Mouse (Mus musculus) intestine, embryonic 16.5 days (tissue): ENCODE data around the gene Pak2. TPM values are rescaled to one million over a fixed set of nuclear protein-coding genes. Genes with fewer than 3 reads are reported as not detected.
A peak's percentile ranks its signal among the peaks of the same experiment; 100 is the strongest.

Experiments
- ATAC-seq: fragments of 200-750 bp; cut with Nextera tagmentation; 2 replicates; pipeline ENCODE4 v1.8.0; 2017; ENCODE audit warnings: moderate TSS enrichment, moderate library complexity
- H3K27ac ChIP-seq: fragments of 300-500 bp; sonication (generic); 2 replicates; pipeline ENCODE4 v1.5.1; 2014; ENCODE audit warnings: mild to moderate bottlenecking, low read length
- H3K27me3 ChIP-seq: fragments of 300-500 bp; sonication (generic); replicated peaks from 2 replicates; pipeline ENCODE4 v1.6.1; 2014; ENCODE audit warnings: low read length, control low read depth, mixed read lengths; ENCODE audit not compliant: control insufficient read depth, insufficient read depth
- H3K36me3 ChIP-seq: fragments of 300-500 bp; sonication (generic); 2 replicates; pipeline ENCODE4 v1.6.1; 2014; ENCODE audit warnings: low read length, control low read depth; ENCODE audit not compliant: control insufficient read depth, insufficient read depth
- H3K4me1 ChIP-seq: fragments of 300-500 bp; sonication (generic); 2 replicates; pipeline ENCODE4 v1.6.1; 2014; ENCODE audit warnings: low read length, control low read depth, mixed read lengths; ENCODE audit not compliant: control insufficient read depth, insufficient read depth
- H3K4me2 ChIP-seq: fragments of 300-500 bp; sonication (generic); 2 replicates; pipeline ENCODE4 v1.6.1; 2014; ENCODE audit warnings: low read depth, low read length, control low read depth
- H3K4me3 ChIP-seq: fragments of 300-500 bp; sonication (generic); 2 replicates; pipeline ENCODE4 v1.5.1; 2014; ENCODE audit warnings: mild to moderate bottlenecking, low read length
- H3K9ac ChIP-seq: fragments of 300-500 bp; sonication (generic); 2 replicates; pipeline ENCODE4 v1.6.1; 2014; ENCODE audit warnings: low read depth, low read length
- H3K9me3 ChIP-seq: fragments of 300-500 bp; sonication (generic); 2 replicates; pipeline ENCODE4 v1.6.1; 2016; ENCODE audit warnings: low read length, control low read depth; ENCODE audit not compliant: control insufficient read depth
- WGBS: fragments of 180-500 bp; shearing (Covaris S2); extraction: QIAGEN DNeasy Blood & Tissue Kit; methylation state at CpG from one replicate; pipeline ENCODE4 v1.1.7; 2014; 5-methylcytosine and 5-hydroxymethylcytosine counted together
- polyA plus RNA-seq: library from polyadenylated mRNA; unstranded; fragments of >200 nt; fragmentation: Nextera tagmentation; extraction: Ambion mirVana; gene quantifications from 2 replicates; pipeline ENCODE4 v1.2.1, GENCODE M21; 2015

Gene Pak2
- 34.5 and 34.6 TPM in 2 replicates for polyA plus RNA-seq

DNA sequence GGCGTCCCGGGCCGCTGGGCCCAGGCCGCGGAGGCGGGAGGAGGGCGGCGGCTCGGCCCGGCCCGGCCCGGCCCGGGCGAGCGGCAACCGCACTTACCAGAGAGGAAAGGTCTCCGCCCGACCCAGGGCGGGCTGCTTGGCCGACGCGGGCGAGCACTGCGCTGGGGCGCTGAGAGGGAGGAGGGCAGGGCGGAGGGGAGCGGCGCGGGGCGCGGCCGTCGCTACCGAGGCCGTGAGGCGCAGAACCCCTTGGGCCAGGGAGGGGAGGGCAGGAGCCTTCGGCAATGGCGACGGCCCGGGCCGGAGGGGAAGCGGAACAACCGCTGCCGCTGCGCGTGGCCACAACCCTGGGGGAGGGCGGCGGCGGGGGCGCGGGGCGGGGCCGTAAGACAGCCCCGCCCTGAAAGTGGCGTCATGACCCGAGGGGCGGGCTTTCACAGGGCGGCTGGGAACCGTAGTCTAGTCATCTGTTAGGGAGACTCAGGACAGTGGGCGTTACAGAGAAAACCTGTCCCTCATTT, at the start of gene Pak2:
Gene Pak2 (minus strand): TSS at position 352 of the 521 bp plus-strand sequence.
- Histone ChIP-seq H3K27ac (peak within 1 kb of the TSS; percentile 98), H3K9ac (peak within 1 kb of the TSS; percentile 99), H3K4me2 (peak within 1 kb of the TSS; percentile 51), H3K27me3 (no peaks in the 10 kb centered on the region), H3K9me3 (no peaks in the 10 kb centered on the region), H3K36me3 (0 out of 2 replicates have a peak, but pooled peaks cover 3% of the 10 kb centered on the region), H3K4me3 (peak within 1 kb of the TSS; percentile 84), H3K4me1 (peaks cover 9% of the 10 kb centered on the region)
- WGBS, result under 1% methylated on average over 54 of the region's 60 CpGs
- ATAC-seq, result peak; percentile 98

DNA sequence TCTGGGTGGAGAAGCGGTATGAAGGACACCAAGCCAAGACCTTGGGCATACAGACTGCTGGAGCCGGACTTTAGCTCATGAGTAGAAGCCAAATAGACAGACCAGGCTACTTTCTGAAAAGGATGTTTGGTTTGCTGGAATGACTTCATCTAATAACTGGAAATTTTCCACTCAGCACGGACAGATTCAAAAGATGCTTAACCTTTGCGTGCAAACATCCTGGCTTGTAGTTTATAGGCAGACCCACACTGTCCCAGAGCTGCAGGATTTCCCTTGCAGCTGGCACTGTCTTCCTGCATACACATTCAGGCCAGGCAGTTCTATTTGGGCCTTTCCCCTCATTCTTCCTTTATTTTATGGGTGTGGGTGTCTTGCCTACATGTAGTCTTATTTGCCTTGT, 47.9 kb upstream of the Pak2 start:
- Histone ChIP-seq H3K27me3 (no peaks in the 10 kb centered on the region), H3K27ac (no peak overlapping the region), H3K9me3 (no peaks in the 10 kb centered on the region), H3K4me2 (no peak overlapping the region), H3K4me1 (no peaks in the 10 kb centered on the region), H3K4me3 (no peak overlapping the region), H3K36me3 (no peaks in the 10 kb centered on the region), H3K9ac (no peak overlapping the region)
- 73% methylated on average over 4 of the region's 4 CpGs for WGBS
- no peak for ATAC-seq

DNA sequence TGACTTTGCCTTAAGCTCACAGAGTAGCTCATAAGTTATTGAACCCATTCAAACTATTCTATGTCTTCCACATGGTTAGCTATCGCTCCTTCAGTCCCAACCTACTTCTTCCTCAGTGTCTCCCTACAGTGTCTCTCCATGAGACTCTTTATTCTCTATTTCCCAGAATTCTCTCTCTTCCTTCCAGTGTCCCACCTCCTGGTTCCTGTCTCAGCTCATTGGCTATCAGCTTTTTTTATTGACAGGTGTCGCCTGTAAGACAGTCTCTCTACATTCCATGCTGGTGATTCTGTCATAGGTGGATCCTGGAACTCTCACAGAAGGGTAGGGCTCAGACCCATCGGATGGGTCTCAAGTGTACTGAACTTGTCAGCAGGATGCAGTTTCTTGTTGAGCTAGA, 46.2 kb upstream of the Pak2 start:
- H3K36me3 ChIP-seq, result no peaks in the 10 kb centered on the region
- no peak overlapping the region for H3K9ac ChIP-seq
- H3K27ac ChIP-seq, result no peak overlapping the region
- no peaks in the 10 kb centered on the region for H3K27me3 ChIP-seq
- no peak overlapping the region for H3K4me2 ChIP-seq
- no peaks in the 10 kb centered on the region for H3K9me3 ChIP-seq
- ATAC-seq, result no peak
- no peaks in the 10 kb centered on the region for H3K4me1 ChIP-seq
- no peak overlapping the region for H3K4me3 ChIP-seq
- 92% methylated on average over 3 of the region's 3 CpGs for whole genome bisulfite sequencing

DNA sequence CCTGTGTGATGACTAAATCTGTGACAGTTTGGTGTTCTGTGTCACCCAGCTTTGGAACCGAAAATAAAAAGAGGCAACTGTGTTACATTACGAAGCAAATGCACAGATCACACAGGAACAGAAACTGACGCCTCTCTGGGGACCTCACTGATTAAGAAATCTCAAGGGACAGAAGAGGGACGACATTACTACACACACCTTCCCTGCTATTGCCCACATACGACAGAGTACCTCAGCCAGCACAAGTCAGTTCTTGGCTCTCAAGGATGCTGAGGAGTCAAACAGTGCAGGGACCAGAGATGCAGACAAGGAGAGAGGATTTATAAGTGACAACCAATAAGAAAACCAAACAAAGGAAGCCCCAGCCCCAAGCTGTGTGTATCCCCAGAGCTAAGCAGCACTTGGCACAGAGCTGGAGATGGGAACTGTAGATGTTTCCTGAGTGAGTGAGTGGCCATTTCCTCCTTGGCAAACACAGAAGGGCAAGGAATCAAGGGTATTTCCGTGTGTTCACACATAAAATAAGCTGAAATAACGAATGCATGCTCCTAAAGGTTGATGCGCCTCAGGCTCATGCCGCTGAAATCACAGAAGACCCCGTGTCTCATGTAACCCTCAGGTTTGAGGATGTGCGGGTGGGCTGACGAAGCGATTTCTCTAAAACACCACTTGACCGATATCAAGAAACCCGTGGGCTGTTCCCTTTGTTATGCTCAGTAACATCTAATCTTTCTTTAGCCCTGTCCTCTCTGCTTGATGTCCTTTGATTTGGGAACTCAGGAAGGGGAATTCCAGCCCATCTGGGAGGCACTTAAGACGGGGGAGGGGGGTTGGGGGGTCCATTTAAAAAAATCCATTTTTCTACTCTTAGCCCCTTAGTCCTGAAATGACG, 45.5 kb upstream of the Pak2 start:
- no peak for ATAC-seq
- Histone ChIP-seq H3K9me3 (no peaks in the 10 kb centered on the region), H3K27me3 (no peaks in the 10 kb centered on the region), H3K4me3 (no peak overlapping the region), H3K4me1 (no peaks in the 10 kb centered on the region), H3K27ac (no peak overlapping the region), H3K4me2 (no peak overlapping the region), H3K36me3 (no peaks in the 10 kb centered on the region), H3K9ac (no peak overlapping the region)
- WGBS, result 69% methylated on average over 17 of the region's 17 CpGs

DNA sequence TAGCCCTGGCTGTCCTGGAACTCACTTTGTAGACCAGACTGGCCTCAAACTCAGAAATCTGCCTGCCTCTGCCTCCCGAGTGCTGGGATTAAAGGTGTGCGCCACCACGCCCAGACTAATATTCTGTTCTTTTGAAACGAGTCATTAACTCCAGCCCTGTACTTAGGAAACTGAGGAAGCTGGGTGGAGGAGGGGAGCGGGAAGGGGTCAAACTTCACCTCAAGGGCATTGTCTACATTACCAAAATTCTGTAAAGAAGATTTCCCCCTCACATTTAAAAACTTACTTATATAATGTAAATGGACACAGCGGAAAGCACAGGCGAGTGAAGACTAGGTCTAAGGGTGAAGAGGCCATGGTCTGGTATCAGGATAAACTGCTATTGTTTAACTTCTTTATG, 44.9 kb upstream of the Pak2 start:
- no peak for ATAC-seq
- H3K4me3 ChIP-seq, result no peak overlapping the region
- 85% methylated on average over 7 of the region's 7 CpGs for WGBS
- H3K27ac ChIP-seq, result no peak overlapping the region
- no peaks in the 10 kb centered on the region for H3K4me1 ChIP-seq
- H3K36me3 ChIP-seq, result no peaks in the 10 kb centered on the region
- no peak overlapping the region for H3K9ac ChIP-seq
- H3K9me3 ChIP-seq, result no peaks in the 10 kb centered on the region
- no peaks in the 10 kb centered on the region for H3K27me3 ChIP-seq
- H3K4me2 ChIP-seq, result no peak overlapping the region

DNA sequence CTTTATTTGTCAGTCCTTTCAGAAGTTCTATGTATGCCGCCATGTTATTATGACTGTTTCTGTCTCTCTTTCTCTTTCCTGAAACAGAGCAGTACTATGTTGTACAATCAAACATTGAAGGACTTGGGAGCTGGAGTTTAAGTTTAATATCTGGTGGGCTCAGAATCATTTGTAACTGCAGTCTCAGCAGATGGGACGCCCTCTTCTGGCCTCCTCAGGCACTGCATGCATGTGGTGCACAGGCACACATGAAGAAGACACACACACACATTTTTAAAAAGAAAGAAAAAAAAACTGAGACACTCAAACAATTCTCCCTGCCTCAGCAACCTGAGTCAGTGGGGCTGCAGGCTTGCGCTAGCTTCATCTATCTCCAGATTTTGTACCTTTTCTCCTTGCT, 41.3 kb upstream of the Pak2 start:
- Histone ChIP-seq H3K9me3 (no peaks in the 10 kb centered on the region), H3K4me1 (no peaks in the 10 kb centered on the region), H3K27ac (no peak overlapping the region), H3K4me2 (no peak overlapping the region), H3K27me3 (no peaks in the 10 kb centered on the region), H3K4me3 (no peak overlapping the region), H3K9ac (no peak overlapping the region), H3K36me3 (no peaks in the 10 kb centered on the region)
- ATAC-seq, result no peak
- WGBS, result 74% methylated on average over 3 of the region's 3 CpGs

DNA sequence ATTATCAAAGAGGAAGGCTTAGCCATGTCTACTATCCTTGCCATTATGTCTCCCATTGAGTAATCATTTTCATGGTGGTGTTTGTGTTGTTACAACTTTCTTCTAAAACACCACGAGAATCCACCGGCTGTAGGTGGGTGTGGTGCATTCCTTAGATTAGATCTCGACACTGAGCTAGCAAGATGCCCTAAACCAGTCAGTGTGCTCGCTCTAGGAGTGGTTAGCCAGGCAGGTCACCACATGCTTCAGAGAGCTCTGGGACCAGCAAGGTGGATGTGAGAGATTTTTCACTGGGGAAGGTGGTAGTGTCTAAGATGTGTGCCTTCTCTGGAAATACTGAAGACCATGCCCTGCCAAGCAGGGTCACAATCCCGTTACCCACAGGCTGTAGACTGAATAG, 37.0 kb upstream of the Pak2 start:
- WGBS, result 35% methylated on average over 5 of the region's 5 CpGs
- no peak for ATAC-seq
- no peak overlapping the region for H3K9ac ChIP-seq
- H3K9me3 ChIP-seq, result no peaks in the 10 kb centered on the region
- H3K27me3 ChIP-seq, result no peaks in the 10 kb centered on the region
- H3K27ac ChIP-seq, result no peak overlapping the region
- H3K4me3 ChIP-seq, result no peak overlapping the region
- H3K4me2 ChIP-seq, result no peak overlapping the region
- H3K4me1 ChIP-seq, result no peaks in the 10 kb centered on the region
- H3K36me3 ChIP-seq, result no peaks in the 10 kb centered on the region

DNA sequence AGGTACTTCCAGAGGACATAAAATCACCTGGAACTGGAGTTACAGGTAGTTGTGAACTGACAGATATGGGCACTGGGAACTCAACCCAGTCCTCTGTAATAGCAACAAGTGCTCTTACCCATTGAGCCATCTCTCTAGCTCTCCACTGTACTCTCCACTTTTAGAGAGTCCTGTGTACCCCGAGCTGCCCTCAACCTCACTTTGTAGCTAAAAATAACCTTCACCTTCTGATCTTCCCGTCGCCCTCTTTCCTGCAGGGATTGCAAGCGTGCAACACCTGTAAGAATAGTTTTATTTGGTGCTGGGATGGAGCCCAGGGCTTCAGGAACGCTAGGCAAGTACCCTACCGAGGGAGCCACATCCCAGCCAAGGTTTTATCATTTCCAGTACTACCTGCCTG, 36.6 kb upstream of the Pak2 start:
- H3K4me2 ChIP-seq, result no peak overlapping the region
- no peaks in the 10 kb centered on the region for H3K27me3 ChIP-seq
- no peak overlapping the region for H3K27ac ChIP-seq
- H3K4me3 ChIP-seq, result no peak overlapping the region
- H3K9me3 ChIP-seq, result no peaks in the 10 kb centered on the region
- no peak for ATAC-seq
- H3K9ac ChIP-seq, result no peak overlapping the region
- H3K4me1 ChIP-seq, result no peaks in the 10 kb centered on the region
- WGBS, result 53% methylated on average over 6 of the region's 6 CpGs
- H3K36me3 ChIP-seq, result no peaks in the 10 kb centered on the region

DNA sequence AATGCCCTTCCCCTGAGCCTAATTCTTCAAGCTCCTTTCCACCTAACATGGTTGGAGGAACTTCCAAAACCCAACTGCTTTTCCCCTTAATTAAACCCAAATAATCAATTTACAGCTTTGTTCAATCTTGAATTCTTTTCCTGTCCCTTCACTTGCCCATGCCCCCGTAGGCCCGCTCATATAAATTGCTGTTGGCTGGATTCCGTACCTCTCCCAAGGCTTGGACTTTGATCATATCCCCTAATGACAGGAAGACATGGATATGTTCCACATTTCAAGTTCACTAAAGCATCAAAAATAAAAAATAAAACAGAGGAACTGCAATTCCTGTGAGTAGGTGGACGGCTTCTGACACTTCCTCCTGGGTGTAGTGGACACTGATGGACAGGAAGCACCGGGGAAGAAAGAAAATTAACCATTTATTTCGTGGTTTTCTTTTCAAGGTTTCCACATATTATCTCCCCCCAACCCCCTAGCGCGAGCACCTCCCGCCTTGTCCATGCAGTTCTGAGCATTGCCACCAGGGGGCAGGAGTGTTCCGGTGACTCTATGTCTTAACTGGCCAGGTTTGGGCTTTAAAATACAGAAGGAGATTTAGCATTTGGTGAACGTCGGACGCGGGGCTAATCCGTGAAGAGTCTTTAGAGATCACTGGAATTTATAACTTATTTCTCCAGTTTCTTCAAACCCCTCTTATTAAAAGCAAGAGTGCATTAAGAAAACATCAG, 36.0 kb upstream of the Pak2 start:
- Histone ChIP-seq H3K27ac (no peak overlapping the region), H3K4me3 (no peak overlapping the region), H3K9me3 (no peaks in the 10 kb centered on the region), H3K4me1 (no peaks in the 10 kb centered on the region), H3K4me2 (no peak overlapping the region), H3K9ac (no peak overlapping the region), H3K27me3 (no peaks in the 10 kb centered on the region), H3K36me3 (no peaks in the 10 kb centered on the region)
- 13% methylated on average over 15 of the region's 15 CpGs for WGBS
- peak; percentile 31 for ATAC-seq
